Mouse (Mus musculus) lung, embryonic 16.5 days (tissue): ENCODE measurements around the gene 2810004N23Rik. TPM values are rescaled to one million over a fixed set of nuclear protein-coding genes. Genes with fewer than 3 reads are reported as not detected.

ENCODE experiments used
- ATAC-seq: fragments of 200-750 bp; cut with Nextera tagmentation; 2 replicates; pipeline ENCODE4 v1.8.0; 2017; ENCODE audit warnings: low read depth, mild to moderate bottlenecking, moderate library complexity
- H3K27ac ChIP-seq: fragments of 300-500 bp; sonication (generic); 2 replicates; pipeline ENCODE4 v1.5.1; 2014; ENCODE audit warnings: mild to moderate bottlenecking, control low read depth, low read length
- H3K27me3 ChIP-seq: fragments of 300-500 bp; sonication (generic); 2 replicates; pipeline ENCODE4 v1.6.1; 2014; ENCODE audit warnings: low read depth, low read length, mixed read lengths; ENCODE audit not compliant: control insufficient read depth, insufficient read depth
- H3K36me3 ChIP-seq: fragments of 300-500 bp; sonication (generic); 2 replicates; pipeline ENCODE4 v1.6.1; 2014; ENCODE audit warnings: low read length; ENCODE audit not compliant: control insufficient read depth, insufficient read depth
- H3K4me1 ChIP-seq: fragments of 300-500 bp; sonication (generic); replicated peaks from 2 replicates; pipeline ENCODE4 v1.6.1; 2014; ENCODE audit warnings: low read length, mixed read lengths; ENCODE audit not compliant: control insufficient read depth, insufficient read depth
- H3K4me2 ChIP-seq: fragments of 300-500 bp; sonication (generic); 2 replicates; pipeline ENCODE4 v1.6.1; 2014; ENCODE audit warnings: low read depth, low read length, control low read depth
- H3K4me3 ChIP-seq: fragments of 300-500 bp; sonication (generic); 2 replicates; pipeline ENCODE4 v1.5.1; 2014; ENCODE audit warnings: mild to moderate bottlenecking, low read length, control low read depth
- H3K9ac ChIP-seq: fragments of 300-500 bp; sonication (generic); 2 replicates; pipeline ENCODE4 v1.6.1; 2014; ENCODE audit warnings: low read length, control low read depth
- H3K9me3 ChIP-seq: fragments of 300-500 bp; sonication (generic); 2 replicates; pipeline ENCODE4 v1.6.1; 2016; ENCODE audit warnings: low read length; ENCODE audit not compliant: control insufficient read depth
- WGBS: fragments of 180-500 bp; shearing (Covaris S2); extraction: QIAGEN DNeasy Blood & Tissue Kit; methylation state at CpG from one replicate; pipeline ENCODE4 v1.1.7; 2014; 5-methylcytosine and 5-hydroxymethylcytosine counted together
- polyA plus RNA-seq: library from polyadenylated mRNA; unstranded; fragments of >200 nt; fragmentation: Nextera tagmentation; extraction: Ambion mirVana; gene quantifications from 2 replicates; pipeline ENCODE4 v1.2.1, GENCODE M21; 2015

2810004N23Rik gene
- polyA plus RNA-seq, 1 experiment from 2014 or later: 42.7 TPM

GRCm38 (mm10) chr8:124833430-124834205, 29.3 kb downstream of the 2810004N23Rik start:
- no peaks in the 10 kb centered on the region for H3K9me3 ChIP-seq
- H3K27ac ChIP-seq: no peak overlapping the region
- no peak overlapping the region for H3K9ac ChIP-seq
- no peak for ATAC-seq
- H3K4me1 ChIP-seq: 0 out of 2 replicates have a peak, but pooled peaks cover 3% of the 10 kb centered on the region
- peaks cover 5% of the 10 kb centered on the region for H3K36me3 ChIP-seq
- no peaks in the 10 kb centered on the region for H3K27me3 ChIP-seq
- H3K4me3 ChIP-seq: peak overlapping the region; percentile 7; the same call in 1 of the 2 replicates
- 25% methylated on average over 15 of the region's 15 CpGs for WGBS
- peak overlapping the region; percentile 41 for H3K4me2 ChIP-seq

GRCm38 (mm10) chr8:124831941-124832340, 31.0 kb downstream of the 2810004N23Rik start:
- no peak overlapping the region for H3K27ac ChIP-seq
- no peaks in the 10 kb centered on the region for H3K9me3 ChIP-seq
- H3K4me1 ChIP-seq: 0 out of 2 replicates have a peak, but pooled peaks cover 3% of the 10 kb centered on the region
- ATAC-seq: no peak
- H3K4me3 ChIP-seq: no peak overlapping the region
- no peak overlapping the region for H3K4me2 ChIP-seq
- H3K27me3 ChIP-seq: no peaks in the 10 kb centered on the region
- no peak overlapping the region for H3K9ac ChIP-seq
- WGBS: 78% methylated on average over 6 of the region's 6 CpGs
- H3K36me3 ChIP-seq: no peaks in the 10 kb centered on the region

- Histone ChIP-seq H3K4me1 (0 out of 2 replicates have a peak, but pooled peaks cover 3% of the 10 kb centered on the region), H3K36me3 (no peaks in the 10 kb centered on the region), H3K9ac (no peak overlapping the region), H3K27me3 (no peaks in the 10 kb centered on the region), H3K9me3 (no peaks in the 10 kb centered on the region), H3K4me2 (no peak overlapping the region), H3K27ac (no peak overlapping the region), H3K4me3 (no peak overlapping the region)
- WGBS: 76% methylated on average over 6 of the region's 6 CpGs
- no peak for ATAC-seq
Observed at GRCm38 (mm10) chr8:124831531-124831930, 31.4 kb downstream of the 2810004N23Rik start.

- no peaks in the 10 kb centered on the region for H3K36me3 ChIP-seq
- H3K4me3 ChIP-seq: no peak overlapping the region
- WGBS: 65% methylated on average over 13 of the region's 13 CpGs
- H3K9me3 ChIP-seq: no peaks in the 10 kb centered on the region
- ATAC-seq: no peak
- no peak overlapping the region for H3K4me2 ChIP-seq
- H3K9ac ChIP-seq: no peak overlapping the region
- H3K4me1 ChIP-seq: 0 out of 2 replicates have a peak, but pooled peaks cover 3% of the 10 kb centered on the region
- no peaks in the 10 kb centered on the region for H3K27me3 ChIP-seq
- H3K27ac ChIP-seq: no peak overlapping the region
Observed at GRCm38 (mm10) chr8:124830050-124830449, 32.9 kb downstream of the 2810004N23Rik start.

- 79% methylated on average over 24 of the region's 24 CpGs for WGBS
- H3K27me3 ChIP-seq: no peaks in the 10 kb centered on the region
- ATAC-seq: no peak
Observed at GRCm38 (mm10) chr8:124828561-124829240, 34.2 kb downstream of the 2810004N23Rik start.

GRCm38 (mm10) chr8:124827387-124827786, 35.5 kb downstream of the 2810004N23Rik start:
- 0 out of 2 replicates have a peak, but pooled peaks have one; percentile 28 for ATAC-seq
- no peaks in the 10 kb centered on the region for H3K9me3 ChIP-seq
- no peak overlapping the region for H3K27ac ChIP-seq
- H3K4me1 ChIP-seq: no peaks in the 10 kb centered on the region
- 3% methylated on average over 5 of the region's 5 CpGs for WGBS
- H3K27me3 ChIP-seq: no peaks in the 10 kb centered on the region
- H3K9ac ChIP-seq: no peak overlapping the region
- no peaks in the 10 kb centered on the region for H3K36me3 ChIP-seq
- no peak overlapping the region for H3K4me3 ChIP-seq
- no peak overlapping the region for H3K4me2 ChIP-seq

More at GRCm38 (mm10) chr8:124828561-124829240, 34.2 kb downstream of the 2810004N23Rik start:
- H3K9ac ChIP-seq: no peak overlapping the region
- no peak overlapping the region for H3K4me3 ChIP-seq
- no peak overlapping the region for H3K27ac ChIP-seq
- H3K4me2 ChIP-seq: no peak overlapping the region
- H3K9me3 ChIP-seq: no peaks in the 10 kb centered on the region
- H3K4me1 ChIP-seq: 0 out of 2 replicates have a peak, but pooled peaks cover 3% of the 10 kb centered on the region
- no peaks in the 10 kb centered on the region for H3K36me3 ChIP-seq

- no peak overlapping the region for H3K4me3 ChIP-seq
- H3K4me2 ChIP-seq: no peak overlapping the region
- H3K9me3 ChIP-seq: no peaks in the 10 kb centered on the region
- WGBS: 31% methylated on average over 7 of the region's 7 CpGs
- H3K9ac ChIP-seq: no peak overlapping the region
- H3K36me3 ChIP-seq: no peaks in the 10 kb centered on the region
- H3K27me3 ChIP-seq: no peaks in the 10 kb centered on the region
- H3K4me1 ChIP-seq: no peaks in the 10 kb centered on the region
- no peak for ATAC-seq
- no peak overlapping the region for H3K27ac ChIP-seq
Observed at GRCm38 (mm10) chr8:124826658-124827057, 36.3 kb downstream of the 2810004N23Rik start.

GRCm38 (mm10) chr8:124823497-124823896, 39.4 kb downstream of the 2810004N23Rik start:
- Histone ChIP-seq H3K27ac (no peak overlapping the region), H3K4me2 (no peak overlapping the region), H3K27me3 (no peaks in the 10 kb centered on the region), H3K9ac (no peak overlapping the region), H3K9me3 (no peaks in the 10 kb centered on the region), H3K36me3 (no peaks in the 10 kb centered on the region), H3K4me1 (no peaks in the 10 kb centered on the region), H3K4me3 (no peak overlapping the region)
- no peak for ATAC-seq
- 76% methylated on average over 6 of the region's 6 CpGs for WGBS

GRCm38 (mm10) chr8:124820125-124820524, 42.8 kb downstream of the 2810004N23Rik start:
- Histone ChIP-seq H3K4me3 (no peak overlapping the region), H3K9me3 (peaks cover 8% of the 10 kb centered on the region), H3K27ac (no peak overlapping the region), H3K4me2 (no peak overlapping the region), H3K27me3 (no peaks in the 10 kb centered on the region), H3K36me3 (no peaks in the 10 kb centered on the region), H3K4me1 (no peaks in the 10 kb centered on the region), H3K9ac (no peak overlapping the region)
- ATAC-seq: 0 out of 2 replicates have a peak, but pooled peaks have one; percentile 4
- WGBS: 22% methylated on average over 11 of the region's 11 CpGs
